Mouse (Mus musculus): Measurements from ENCODE around the gene Gp9.

DNA sequence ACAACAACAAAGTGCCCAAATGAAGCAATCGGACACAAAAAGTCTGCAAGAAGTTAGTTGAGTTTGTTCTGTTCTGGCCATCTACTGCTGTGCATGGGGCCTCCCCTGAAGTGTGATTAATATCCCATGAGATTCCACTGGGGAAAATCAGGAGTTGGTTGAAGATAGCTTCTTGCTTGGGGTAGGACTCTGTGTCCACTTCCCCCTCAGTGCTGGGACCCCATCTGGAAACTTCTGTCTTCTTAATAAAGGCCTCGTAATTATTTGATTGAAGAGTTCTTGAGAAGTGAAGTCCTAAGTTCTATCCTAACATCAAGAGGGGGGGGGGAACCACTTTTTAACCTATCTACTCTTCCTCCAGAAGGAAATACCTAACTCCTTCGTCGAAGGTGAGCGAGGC is 15.7 kb upstream of the Gp9 start:
- TF ChIP-seq MAX (IDR thresholded peaks at IDR 0.05; ENCODE audit: low read depth) = no peak
- TF ChIP-seq POLR2A (IDR thresholded peaks at IDR 0.05; ENCODE audit: insufficient read length, low read depth) = no peak
- TF ChIP-seq TCF12 (IDR thresholded peaks at IDR 0.05; ENCODE audit: insufficient read depth, poor library complexity, severe bottlenecking) = no peak

All from myocyte (in vitro differentiated cells).